Mouse (Mus musculus) embryonic facial prominence, embryonic 13.5 days (tissue): ENCODE data around the gene Ston2. TPM values are rescaled to one million over a fixed set of nuclear protein-coding genes. Genes with fewer than 3 reads are reported as not detected.
"Not testable (repeated sequence)": the region's sequence is repeated elsewhere in the genome, so short reads cannot be mapped to it uniquely, and the experiment has no call there.

Experiments
- ATAC-seq: fragments of 200-750 bp; cut with Nextera tagmentation; 2 replicates; pipeline ENCODE4 v1.8.0; 2017; ENCODE audit warnings: low read depth; ENCODE audit not compliant: insufficient number of reproducible peaks, insufficient read depth, low FRiP score, low TSS enrichment
- H3K27ac ChIP-seq: fragments of 300-500 bp; sonication (generic); 2 replicates; pipeline ENCODE4 v1.5.1; 2015; ENCODE audit warnings: moderate library complexity, mild to moderate bottlenecking, inconsistent platforms
- H3K27me3 ChIP-seq: fragments of 300-500 bp; sonication (generic); 2 replicates; pipeline ENCODE4 v1.6.1; 2015; ENCODE audit warnings: mild to moderate bottlenecking, inconsistent platforms
- H3K36me3 ChIP-seq: fragments of 300-500 bp; sonication (generic); 2 replicates; pipeline ENCODE4 v1.6.1; 2015; ENCODE audit warnings: mild to moderate bottlenecking, inconsistent platforms
- H3K4me1 ChIP-seq: fragments of 300-500 bp; sonication (generic); 2 replicates; pipeline ENCODE4 v1.6.1; 2015; ENCODE audit warnings: inconsistent platforms
- H3K4me2 ChIP-seq: fragments of 300-500 bp; sonication (generic); 2 replicates; pipeline ENCODE4 v1.6.1; 2015; ENCODE audit warnings: moderate library complexity, mild to moderate bottlenecking, inconsistent platforms
- H3K4me3 ChIP-seq: fragments of 300-500 bp; sonication (generic); 2 replicates; pipeline ENCODE4 v1.5.1; 2015; ENCODE audit warnings: mild to moderate bottlenecking, inconsistent platforms
- H3K9ac ChIP-seq: fragments of 300-500 bp; sonication (generic); 2 replicates; pipeline ENCODE4 v1.6.1; 2015; ENCODE audit warnings: mild to moderate bottlenecking, inconsistent platforms
- H3K9me3 ChIP-seq: fragments of 300-500 bp; sonication (generic); 2 replicates; pipeline ENCODE4 v1.6.1; 2016; ENCODE audit warnings: inconsistent platforms
- WGBS: fragments of 180-500 bp; shearing (Covaris S2); methylation state at CpG from one replicate; pipeline ENCODE4 v1.1.7; 2015; ENCODE audit warnings: mixed read lengths; 5-methylcytosine and 5-hydroxymethylcytosine counted together
- polyA plus RNA-seq: library from polyadenylated mRNA; unstranded; fragments of >200 nt; fragmentation: Nextera tagmentation; extraction: Ambion mirVana; gene quantifications from 2 replicates; pipeline ENCODE4 v1.2.1, GENCODE M21; 2015

Ston2 gene
- polyA plus RNA-seq, 1 experiment from 2014 or later, result 7.5 TPM

- WGBS, result 63% methylated on average over 3 of the region's 3 CpGs
- not testable (repeated sequence) for H3K27me3 ChIP-seq, H3K27ac ChIP-seq, H3K9me3 ChIP-seq, ATAC-seq, H3K9ac ChIP-seq, H3K36me3 ChIP-seq, H3K4me1 ChIP-seq, H3K4me2 ChIP-seq, H3K4me3 ChIP-seq
These were observed 259 bp upstream of the Ston2 start for GRCm38 (mm10) chr12:91788446-91788845.

GRCm38 (mm10) chr12:91786355-91786754 lies 1.8 kb downstream of the Ston2 start:
- Histone ChIP-seq H3K9ac (no peak overlapping the region), H3K4me3 (no peak overlapping the region), H3K9me3 (no peaks in the 10 kb centered on the region), H3K27ac (no peak overlapping the region), H3K36me3 (no peaks in the 10 kb centered on the region), H3K4me1 (peaks cover 9% of the 10 kb centered on the region), H3K27me3 (no peaks in the 10 kb centered on the region), H3K4me2 (no peak overlapping the region)
- no peak for ATAC-seq
- WGBS, result 28% methylated on average over 10 of the region's 10 CpGs

GRCm38 (mm10) chr12:91781432-91781831 lies 6.8 kb downstream of the Ston2 start:
- Histone ChIP-seq H3K27me3 (peaks cover 36% of the 10 kb centered on the region), H3K36me3 (no peaks in the 10 kb centered on the region), H3K27ac (no peak overlapping the region), H3K4me1 (peaks cover 14% of the 10 kb centered on the region), H3K4me2 (no peak overlapping the region), H3K9me3 (no peaks in the 10 kb centered on the region), H3K4me3 (no peak overlapping the region), H3K9ac (no peak overlapping the region)
- WGBS, result 87% methylated on average over 5 of the region's 5 CpGs
- no peak for ATAC-seq

- Histone ChIP-seq H3K36me3 (no peaks in the 10 kb centered on the region), H3K9ac (no peak overlapping the region), H3K9me3 (no peaks in the 10 kb centered on the region), H3K27me3 (peaks cover 37% of the 10 kb centered on the region), H3K27ac (no peak overlapping the region), H3K4me1 (peaks cover 7% of the 10 kb centered on the region; the same call in 1 of the 2 replicates), H3K4me2 (no peak overlapping the region), H3K4me3 (no peak overlapping the region)
- 76% methylated on average over 3 of the region's 3 CpGs for WGBS
- no peak for ATAC-seq
These were observed 7.7 kb downstream of the Ston2 start for GRCm38 (mm10) chr12:91780531-91780930.

- Histone ChIP-seq H3K27ac (no peak overlapping the region), H3K4me2 (peak overlapping the region; percentile 96), H3K36me3 (no peaks in the 10 kb centered on the region), H3K4me3 (peak overlapping the region; percentile 70), H3K9me3 (no peaks in the 10 kb centered on the region), H3K27me3 (peaks cover 37% of the 10 kb centered on the region), H3K4me1 (peaks cover 7% of the 10 kb centered on the region; the same call in 1 of the 2 replicates), H3K9ac (peak overlapping the region; percentile 71)
- 2% methylated on average over 35 of the region's 35 CpGs for WGBS
- peak; percentile 90 for ATAC-seq
These were observed 9.2 kb downstream of the Ston2 start for GRCm38 (mm10) chr12:91779004-91779365.

GRCm38 (mm10) chr12:91778211-91779003 lies 9.8 kb downstream of the Ston2 start:
- Histone ChIP-seq H3K27me3 (peaks cover 37% of the 10 kb centered on the region), H3K4me1 (peaks cover 7% of the 10 kb centered on the region; the same call in 1 of the 2 replicates), H3K4me2 (peak overlapping the region; percentile 96), H3K4me3 (peak overlapping the region; percentile 70), H3K27ac (no peak overlapping the region), H3K36me3 (no peaks in the 10 kb centered on the region), H3K9me3 (no peaks in the 10 kb centered on the region), H3K9ac (peak overlapping the region; percentile 71)
- peak; percentile 56 for ATAC-seq
- under 1% methylated on average over 50 of the region's 51 CpGs for WGBS

- H3K4me2 ChIP-seq, result no peak overlapping the region
- no peaks in the 10 kb centered on the region for H3K9me3 ChIP-seq
- no peak overlapping the region for H3K27ac ChIP-seq
- H3K27me3 ChIP-seq, result peaks cover 37% of the 10 kb centered on the region
- no peak overlapping the region for H3K4me3 ChIP-seq
- ATAC-seq, result no peak
- H3K4me1 ChIP-seq, result peaks cover 7% of the 10 kb centered on the region; the same call in 1 of the 2 replicates
- 85% methylated on average over 5 of the region's 5 CpGs for WGBS
- no peaks in the 10 kb centered on the region for H3K36me3 ChIP-seq
- H3K9ac ChIP-seq, result no peak overlapping the region
These were observed 11.8 kb downstream of the Ston2 start for GRCm38 (mm10) chr12:91776342-91776741.

- H3K4me1 ChIP-seq, result peaks cover 7% of the 10 kb centered on the region; the same call in 1 of the 2 replicates
- no peak overlapping the region for H3K9ac ChIP-seq
- H3K9me3 ChIP-seq, result no peaks in the 10 kb centered on the region
- no peak overlapping the region for H3K27ac ChIP-seq
- no peak overlapping the region for H3K4me3 ChIP-seq
- ATAC-seq, result no peak
- no peak overlapping the region for H3K4me2 ChIP-seq
- peaks cover 32% of the 10 kb centered on the region for H3K27me3 ChIP-seq
- no peaks in the 10 kb centered on the region for H3K36me3 ChIP-seq
- WGBS, result 59% methylated on average over 8 of the region's 8 CpGs
These were observed 13.3 kb downstream of the Ston2 start for GRCm38 (mm10) chr12:91774811-91775284.

- H3K9ac ChIP-seq, result no peak overlapping the region
- no peak for ATAC-seq
- H3K4me2 ChIP-seq, result no peak overlapping the region
- H3K9me3 ChIP-seq, result no peaks in the 10 kb centered on the region
- H3K27me3 ChIP-seq, result no peaks in the 10 kb centered on the region
- 72% methylated on average over 2 of the region's 2 CpGs for WGBS
- no peaks in the 10 kb centered on the region for H3K36me3 ChIP-seq
- H3K27ac ChIP-seq, result no peak overlapping the region
- H3K4me1 ChIP-seq, result peaks cover 18% of the 10 kb centered on the region
- no peak overlapping the region for H3K4me3 ChIP-seq
These were observed 19.3 kb downstream of the Ston2 start for GRCm38 (mm10) chr12:91768871-91769270.

GRCm38 (mm10) chr12:91768176-91768575 lies 20.0 kb downstream of the Ston2 start:
- Histone ChIP-seq H3K9me3 (no peaks in the 10 kb centered on the region), H3K4me3 (no peak overlapping the region), H3K4me1 (peaks cover 18% of the 10 kb centered on the region), H3K9ac (no peak overlapping the region), H3K36me3 (no peaks in the 10 kb centered on the region), H3K4me2 (no peak overlapping the region), H3K27me3 (no peaks in the 10 kb centered on the region), H3K27ac (no peak overlapping the region)
- no peak for ATAC-seq
- 79% methylated on average over 6 of the region's 6 CpGs for WGBS

GRCm38 (mm10) chr12:91766338-91767107 lies 21.7 kb downstream of the Ston2 start:
- no peak for ATAC-seq
- no peak overlapping the region for H3K9ac ChIP-seq
- no peak overlapping the region for H3K4me2 ChIP-seq

More at GRCm38 (mm10) chr12:91766338-91767107, 21.7 kb downstream of the Ston2 start:
- Histone ChIP-seq H3K4me3 (no peak overlapping the region), H3K4me1 (peaks cover 18% of the 10 kb centered on the region), H3K9me3 (no peaks in the 10 kb centered on the region), H3K36me3 (no peaks in the 10 kb centered on the region), H3K27me3 (no peaks in the 10 kb centered on the region), H3K27ac (no peak overlapping the region)
- 65% methylated on average over 14 of the region's 14 CpGs for WGBS
